Comparison of ENCODE assay signal across 20 mouse cellular contexts in the genomic region with DNA sequence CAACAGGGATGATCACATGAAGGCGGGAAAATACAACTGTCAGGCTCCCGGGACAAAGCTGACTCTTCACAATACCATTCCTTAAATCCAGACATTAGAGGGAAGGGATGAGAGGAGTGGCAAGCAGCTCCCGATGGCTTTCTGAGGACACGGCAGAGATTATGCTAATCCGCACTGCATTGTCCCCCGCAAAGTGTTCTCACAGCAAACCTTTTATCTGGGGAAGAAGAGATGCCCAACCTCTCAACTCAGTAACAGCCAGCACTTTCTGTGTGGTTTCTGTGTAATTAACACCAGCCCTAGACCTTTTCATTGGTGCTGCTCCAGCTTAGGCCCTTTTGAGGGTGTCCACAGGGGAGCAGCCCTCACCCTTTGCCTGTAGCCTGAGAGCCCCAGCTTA.
A peak's percentile ranks its signal among the peaks of the same experiment; 100 is the strongest.
DNase-seq lines count a peak whose midpoint lies in the region; ATAC-seq lines count a peak whose summit lies in the region.
"Had no signal": no experiment of that assay in that cellular context is flagged by ENCODE, and none has a peak within 500 bp of the region (broad histone marks: within the 10 kb centered on the region; RNA-seq: fewer than 3 reads in every experiment).

No protein-coding gene starts in this region.

- peak; percentile 14 for DNase-seq in kidney, adult 9 months
- DNase-seq in embryo, embryonic 10.5 days (ENCODE audit: low spot score), result peak; percentile 63
- DNase-seq in forebrain, embryonic 14.5 days (ENCODE audit: low spot score), result peak; percentile 47
- DNase-seq in retina, embryonic 14.5 days (ENCODE audit: low spot score), result peak; percentile 15
- no peak for DNase-seq in heart, embryonic 10.5 days (ENCODE audit: low spot score)
- DNase-seq in lung, postnatal 14 days, result no peak
- DNase-seq: adrenal gland, postnatal 14 days; cerebellum, adult 11-12 months; cerebellum, postnatal 25 days; gastrocnemius, postnatal 25 days; kidney, postnatal 4 days; layer of hippocampus, adult 9-11 months; right cerebral cortex, adult 18-20 months; thymus, postnatal 36 days had no signal

- 49% methylated on average over 6 of the region's 6 CpGs for WGBS in kidney, embryonic 16.5 days
- 2% methylated on average over 6 of the region's 6 CpGs for WGBS in forebrain, embryonic 14.5 days
- WGBS in heart, embryonic 10.5 days, result 29% methylated on average over 6 of the region's 6 CpGs

- H3K4me3 ChIP-seq in kidney, embryonic 16.5 days (ENCODE audit: low read length), result no peak overlapping the region
- H3K4me3 ChIP-seq in forebrain, embryonic 14.5 days (ENCODE audit: low read depth, low read length), result no peak overlapping the region
- no peak overlapping the region for H3K4me3 ChIP-seq in heart, embryonic 10.5 days
- H3K4me3 ChIP-seq: embryonic facial prominence, embryonic 13.5 days; hindbrain, embryonic 13.5 days; liver, embryonic 12.5 days; lung, embryonic 15.5 days had no signal

- ATAC-seq in kidney, embryonic 16.5 days (ENCODE audit: low FRiP score, low TSS enrichment), result no peak
- ATAC-seq in forebrain, embryonic 14.5 days, result no peak; the same call in 1 of the 2 replicates
- ATAC-seq: liver, embryonic 12.5 days; Patski had no signal

- H3K27me3 ChIP-seq in kidney, embryonic 16.5 days (ENCODE audit: insufficient read depth, low read length), result no peaks in the 10 kb centered on the region
- no peaks in the 10 kb centered on the region for H3K27me3 ChIP-seq in forebrain, embryonic 14.5 days (replicated peaks; ENCODE audit: control insufficient read depth, insufficient read depth, low read length)
- H3K27me3 ChIP-seq in heart, embryonic 10.5 days (ENCODE audit: insufficient read depth, poor library complexity, severe bottlenecking), result no peaks in the 10 kb centered on the region
- H3K27me3 ChIP-seq: embryonic facial prominence, embryonic 13.5 days; liver, embryonic 12.5 days; lung, embryonic 15.5 days had no signal

- H3K4me1 ChIP-seq in kidney, embryonic 16.5 days (ENCODE audit: insufficient read depth, low read length), result peaks cover 4% of the 10 kb centered on the region; the same call in 1 of the 2 replicates
- peaks cover 8% of the 10 kb centered on the region for H3K4me1 ChIP-seq in forebrain, embryonic 14.5 days (ENCODE audit: control insufficient read depth, insufficient read depth, low read length)
- 0 out of 2 replicates have a peak, but pooled peaks cover 4% of the 10 kb centered on the region for H3K4me1 ChIP-seq in heart, embryonic 10.5 days
- H3K4me1 ChIP-seq: liver, embryonic 12.5 days; lung, embryonic 15.5 days had no signal

- no peak overlapping the region for H3K4me2 ChIP-seq in kidney, embryonic 16.5 days (replicated peaks; ENCODE audit: low read depth, low read length)
- H3K4me2 ChIP-seq in forebrain, embryonic 14.5 days (ENCODE audit: low read length), result no peak overlapping the region
- H3K4me2 ChIP-seq: embryonic facial prominence, embryonic 13.5 days; hindbrain, embryonic 13.5 days; liver, embryonic 12.5 days; lung, embryonic 15.5 days had no signal

- no peak overlapping the region for H3K9ac ChIP-seq in kidney, embryonic 16.5 days (replicated peaks; ENCODE audit: low read length)
- no peak overlapping the region for H3K9ac ChIP-seq in forebrain, embryonic 14.5 days (ENCODE audit: low read length)
- H3K9ac ChIP-seq: embryonic facial prominence, embryonic 13.5 days; hindbrain, embryonic 13.5 days; liver, embryonic 12.5 days; lung, embryonic 15.5 days had no signal

- no peaks in the 10 kb centered on the region for H3K36me3 ChIP-seq in kidney, embryonic 16.5 days (ENCODE audit: insufficient read depth, low read length)
- H3K36me3 ChIP-seq in forebrain, embryonic 14.5 days (ENCODE audit: control insufficient read depth, insufficient read depth, low read length), result no peaks in the 10 kb centered on the region
- no peaks in the 10 kb centered on the region for H3K36me3 ChIP-seq in heart, embryonic 10.5 days
- H3K36me3 ChIP-seq: embryonic facial prominence, embryonic 13.5 days; hindbrain, embryonic 13.5 days; liver, embryonic 12.5 days; lung, embryonic 15.5 days had no signal

- no peaks in the 10 kb centered on the region for H3K9me3 ChIP-seq in kidney, embryonic 16.5 days (ENCODE audit: low read length)
- no peaks in the 10 kb centered on the region for H3K9me3 ChIP-seq in forebrain, embryonic 14.5 days (replicated peaks; ENCODE audit: control insufficient read depth, low read length)
- no peaks in the 10 kb centered on the region for H3K9me3 ChIP-seq in heart, embryonic 10.5 days
- H3K9me3 ChIP-seq: embryonic facial prominence, embryonic 13.5 days; hindbrain, embryonic 13.5 days; liver, embryonic 12.5 days; lung, embryonic 15.5 days had no signal

- no peak overlapping the region for H3K27ac ChIP-seq in kidney, embryonic 16.5 days (ENCODE audit: low read length)
- H3K27ac ChIP-seq in forebrain, embryonic 14.5 days (ENCODE audit: low read depth, low read length), result no peak overlapping the region
- H3K27ac ChIP-seq in heart, embryonic 10.5 days, result no peak overlapping the region
- H3K27ac ChIP-seq: embryonic facial prominence, embryonic 13.5 days; hindbrain, embryonic 13.5 days; liver, embryonic 12.5 days; lung, embryonic 15.5 days had no signal

Comparison
In these comparisons a context has a peak if more than half of its experiments do, and no peak if none do; other contexts are left out.
1. DNase-seq: peak in kidney, adult 9 months (single experiment), embryo, embryonic 10.5 days (single experiment), forebrain, embryonic 14.5 days (single experiment) and retina, embryonic 14.5 days (single experiment); none in heart, embryonic 10.5 days (single experiment) and lung, postnatal 14 days (single experiment).